Mouse (Mus musculus): Measurements from ENCODE around the gene Rfx4.

DNA sequence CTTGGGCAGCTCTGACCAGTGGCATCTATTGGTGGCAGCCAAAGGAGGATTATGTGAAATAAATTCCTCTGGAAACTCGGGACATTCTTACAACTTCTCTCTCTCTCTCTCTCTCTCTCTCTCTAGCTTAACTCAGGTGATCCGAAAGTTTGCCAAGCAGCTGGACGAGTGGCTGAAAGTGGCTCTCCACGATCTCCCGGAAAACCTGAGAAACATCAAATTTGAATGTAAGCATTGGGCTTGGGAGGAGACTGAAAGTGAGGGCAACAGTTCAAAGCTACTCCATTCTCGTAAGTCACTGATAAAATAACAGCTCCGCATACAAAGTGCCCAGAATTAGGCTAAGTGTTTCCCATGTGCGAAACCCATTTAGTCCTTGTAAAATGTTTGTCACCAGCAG is 102.5 kb downstream of the Rfx4 start:
- no peak for TF ChIP-seq CTCF (IDR thresholded peaks at IDR 0.05; ENCODE audit: control insufficient read depth, insufficient read depth, insufficient read length)
- TF ChIP-seq USF1 (IDR thresholded peaks at IDR 0.05; ENCODE audit: low read depth), result no peak

Measured in C2C12 (cell line).